Mouse (Mus musculus) ES-Bruce4 (cell line): ENCODE measurements around the gene Gm42420. TPM values are rescaled to one million over a fixed set of nuclear protein-coding genes. Genes with fewer than 3 reads are reported as not detected.

Source experiments
- H3K27ac ChIP-seq: 2 replicates; pipeline ENCODE4 v1.5.1; 2012; ENCODE audit warnings: low read length, inconsistent platforms; ENCODE audit not compliant: insufficient read depth
- H3K27me3 ChIP-seq: 2 replicates; pipeline ENCODE4 v1.6.1; 2012; ENCODE audit warnings: mild to moderate bottlenecking, low read length, inconsistent platforms; ENCODE audit not compliant: control insufficient read depth, poor library complexity, insufficient read depth, severe bottlenecking
- H3K36me3 ChIP-seq: 2 replicates; pipeline ENCODE4 v1.6.1; 2012; ENCODE audit warnings: inconsistent platforms, mild to moderate bottlenecking, low read length, moderate library complexity; ENCODE audit not compliant: control insufficient read depth, poor library complexity, insufficient read depth, severe bottlenecking
- H3K4me1 ChIP-seq: one replicate; pipeline ENCODE4 v1.8.1; 2011; ENCODE audit warnings: low read length; ENCODE audit not compliant: control insufficient read depth, insufficient read depth
- H3K4me3 ChIP-seq: 2 replicates; pipeline ENCODE4 v1.5.1; 2011; ENCODE audit warnings: low read depth, mild to moderate bottlenecking, low read length
- H3K9ac ChIP-seq: 2 replicates; pipeline ENCODE4 v1.6.1; 2012; ENCODE audit warnings: low read depth, mild to moderate bottlenecking, inconsistent platforms; ENCODE audit not compliant: poor library complexity, severe bottlenecking
- H3K9me3 ChIP-seq: replicated peaks from 2 replicates; pipeline ENCODE4 v1.6.1; 2012; ENCODE audit warnings: mild to moderate bottlenecking, low read length, inconsistent platforms; ENCODE audit not compliant: control insufficient read depth, poor library complexity, insufficient read depth, severe bottlenecking
- CTCF ChIP-seq: IDR thresholded peaks from one replicate; pipeline ENCODE4 v1.8.1; 2011; ENCODE audit warnings: low read depth, low read length
- EP300 ChIP-seq: IDR thresholded peaks from 2 replicates; pipeline ENCODE4 v1.6.1; 2011; ENCODE audit warnings: low read depth, low read length; ENCODE audit not compliant: insufficient read depth
- POLR2A ChIP-seq: IDR thresholded peaks from one replicate; pipeline ENCODE4 v1.8.1; 2011; ENCODE audit warnings: low read length; ENCODE audit not compliant: insufficient read depth
- polyA plus RNA-seq: library from polyadenylated mRNA; stranded (reverse); fragments of >200 nt; gene quantifications from 2 replicates; pipeline ENCODE4 v1.2.4, GENCODE M21; 2011; ENCODE audit warnings: low read depth; ENCODE audit not compliant: missing spikeins, insufficient read depth, insufficient read length

Gm42420 gene
- polyA plus RNA-seq, 1 experiment, result not detected

DNA sequence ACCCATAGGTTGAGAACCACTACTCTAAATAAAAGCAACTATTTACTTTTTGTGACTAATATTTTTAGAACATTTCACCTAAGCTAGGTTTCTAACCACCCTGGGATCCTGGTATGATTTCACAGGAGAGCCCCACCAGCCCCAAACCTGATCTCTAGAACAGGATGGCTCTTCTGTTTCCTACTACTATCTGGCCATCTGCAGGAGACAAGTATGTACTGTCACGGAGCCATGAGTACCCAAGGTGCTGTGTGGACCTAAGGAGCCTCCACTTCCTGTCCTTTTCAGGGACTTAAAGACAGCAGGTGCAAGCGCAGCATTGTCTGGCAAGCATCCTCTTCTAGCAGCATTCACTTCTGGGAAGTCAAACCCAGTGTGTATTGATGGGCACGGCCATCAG is 16.3 kb downstream of the Gm42420 start:
- Histone ChIP-seq H3K27ac (no peak overlapping the region), H3K27me3 (no peaks in the 10 kb centered on the region), H3K4me3 (no peak overlapping the region), H3K9ac (no peak overlapping the region), H3K9me3 (no peaks in the 10 kb centered on the region), H3K36me3 (peaks cover 21% of the 10 kb centered on the region), H3K4me1 (no peaks in the 10 kb centered on the region)
- TF ChIP-seq POLR2A, result no peak
- no peak for TF ChIP-seq EP300
- TF ChIP-seq CTCF, result no peak

DNA sequence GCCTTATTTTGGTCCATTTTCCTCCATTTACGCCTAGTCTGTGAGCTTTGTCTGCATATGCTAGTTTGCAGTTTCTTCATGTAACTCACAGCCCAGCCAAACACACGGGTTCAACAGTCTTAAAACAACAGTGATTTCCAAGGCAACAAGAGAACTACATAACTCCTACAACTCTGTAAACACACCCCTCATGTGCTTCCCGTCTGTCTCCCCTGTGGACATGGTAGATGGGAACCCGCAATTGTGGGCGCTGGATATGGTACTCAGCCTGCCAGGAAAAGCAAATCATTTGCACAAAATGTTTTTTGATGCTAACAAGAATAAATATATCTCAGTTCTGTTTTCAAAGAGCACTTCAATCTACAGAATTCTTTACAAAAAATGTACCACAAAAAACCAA is 19.0 kb downstream of the Gm42420 start:
- H3K9ac ChIP-seq, result no peak overlapping the region
- TF ChIP-seq CTCF (no peak), POLR2A (no peak), EP300 (no peak)
- no peaks in the 10 kb centered on the region for H3K27me3 ChIP-seq
- no peaks in the 10 kb centered on the region for H3K4me1 ChIP-seq
- peaks cover 6% of the 10 kb centered on the region for H3K36me3 ChIP-seq
- no peak overlapping the region for H3K4me3 ChIP-seq
- H3K9me3 ChIP-seq, result no peaks in the 10 kb centered on the region
- no peak overlapping the region for H3K27ac ChIP-seq

DNA sequence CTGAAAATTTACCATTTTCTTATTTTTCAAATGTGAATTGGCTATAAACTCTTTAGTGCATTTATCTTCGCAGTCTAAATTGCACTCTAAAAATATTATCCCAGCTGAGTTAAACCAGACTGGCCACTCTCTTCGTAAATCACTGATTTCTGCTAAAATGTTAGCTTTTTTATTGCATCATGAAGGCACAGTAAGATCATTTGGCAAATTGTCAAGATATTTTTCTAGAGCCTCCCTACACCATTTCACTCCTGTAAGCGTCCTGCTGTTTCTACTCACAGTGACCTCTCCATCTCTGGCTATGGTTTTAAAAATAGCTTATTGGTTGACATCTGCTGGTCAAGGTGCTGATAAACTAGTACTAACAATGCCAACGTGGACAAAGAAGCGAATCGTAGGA is 20.5 kb downstream of the Gm42420 start:
- H3K9ac ChIP-seq, result no peak overlapping the region
- H3K9me3 ChIP-seq, result no peaks in the 10 kb centered on the region
- H3K4me3 ChIP-seq, result no peak overlapping the region
- H3K4me1 ChIP-seq, result no peaks in the 10 kb centered on the region
- no peak overlapping the region for H3K27ac ChIP-seq
- H3K27me3 ChIP-seq, result no peaks in the 10 kb centered on the region
- H3K36me3 ChIP-seq, result no peaks in the 10 kb centered on the region; the same call in none of the 2 replicates
- TF ChIP-seq POLR2A (no peak), CTCF (no peak), EP300 (no peak)

DNA sequence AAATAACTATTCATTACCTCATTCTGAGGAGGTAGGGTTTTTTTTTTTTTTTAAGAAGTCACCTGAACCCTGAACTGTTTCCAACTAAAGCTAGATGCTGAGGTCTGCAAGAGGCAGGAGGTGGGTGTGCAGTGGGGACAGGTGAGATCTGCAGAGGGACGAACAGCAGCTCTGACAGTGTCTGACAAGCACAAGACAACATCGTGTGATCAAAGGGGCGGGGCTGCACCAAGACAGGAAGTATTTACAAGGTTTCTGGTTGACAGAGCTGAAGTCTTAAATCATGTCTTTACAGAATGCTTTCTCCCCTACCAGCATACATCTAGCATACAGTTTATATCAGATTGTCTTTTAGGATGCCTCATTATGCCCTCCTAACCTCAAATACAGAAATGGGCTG is 21.3 kb downstream of the Gm42420 start:
- Histone ChIP-seq H3K9me3 (no peaks in the 10 kb centered on the region), H3K27ac (no peak overlapping the region), H3K9ac (no peak overlapping the region), H3K4me1 (no peaks in the 10 kb centered on the region), H3K27me3 (no peaks in the 10 kb centered on the region), H3K36me3 (no peaks in the 10 kb centered on the region; the same call in none of the 2 replicates), H3K4me3 (no peak overlapping the region)
- TF ChIP-seq POLR2A (no peak), CTCF (no peak), EP300 (no peak)

DNA sequence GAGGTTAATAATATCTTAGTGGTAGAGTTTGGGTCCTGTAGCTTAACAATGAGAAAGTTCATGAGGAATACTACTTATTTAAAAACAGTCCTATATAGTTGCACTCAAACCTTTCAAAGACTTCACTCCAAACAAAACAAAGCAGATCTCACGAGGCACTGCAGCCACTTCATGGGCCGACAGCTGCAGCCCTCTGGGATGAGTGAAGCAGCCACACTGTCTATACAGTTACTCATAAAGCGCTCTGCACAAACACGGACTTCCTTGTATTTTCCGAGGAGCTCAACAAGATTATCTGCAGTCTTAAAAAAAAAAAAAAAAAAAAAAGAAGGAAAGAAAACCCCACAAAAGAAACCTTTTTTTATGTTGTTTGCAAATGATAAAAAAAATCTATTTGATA is 21.8 kb downstream of the Gm42420 start:
- H3K9ac ChIP-seq, result no peak overlapping the region
- H3K4me1 ChIP-seq, result no peaks in the 10 kb centered on the region
- H3K9me3 ChIP-seq, result no peaks in the 10 kb centered on the region
- H3K4me3 ChIP-seq, result no peak overlapping the region
- H3K27me3 ChIP-seq, result no peaks in the 10 kb centered on the region
- no peak overlapping the region for H3K27ac ChIP-seq
- no peaks in the 10 kb centered on the region; the same call in none of the 2 replicates for H3K36me3 ChIP-seq
- no peak for TF ChIP-seq EP300
- TF ChIP-seq CTCF, result no peak
- no peak for TF ChIP-seq POLR2A

DNA sequence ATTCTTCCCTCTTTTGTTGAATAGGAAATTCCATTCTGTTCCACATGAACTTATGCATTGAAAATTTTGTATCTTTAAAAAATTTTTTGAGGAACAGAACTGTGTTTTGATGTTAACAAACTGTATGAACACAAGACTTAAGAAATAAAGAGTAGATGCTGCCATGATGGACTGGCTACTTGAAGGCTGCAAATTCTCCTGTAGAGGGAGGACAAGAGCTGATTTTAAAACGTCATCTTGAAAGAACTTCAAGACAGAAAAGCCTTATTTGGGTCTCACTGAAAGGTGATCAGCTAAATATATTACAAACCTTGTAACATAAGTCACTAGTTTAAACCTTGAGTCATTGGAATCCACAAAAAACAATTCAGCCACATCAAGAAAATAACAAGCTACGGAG is 24.7 kb downstream of the Gm42420 start:
- H3K27ac ChIP-seq, result no peak overlapping the region
- H3K9ac ChIP-seq, result no peak overlapping the region
- no peak for TF ChIP-seq POLR2A
- TF ChIP-seq EP300, result no peak
- no peak for TF ChIP-seq CTCF
- H3K27me3 ChIP-seq, result no peaks in the 10 kb centered on the region
- no peaks in the 10 kb centered on the region for H3K4me1 ChIP-seq
- no peaks in the 10 kb centered on the region for H3K9me3 ChIP-seq
- H3K4me3 ChIP-seq, result no peak overlapping the region
- H3K36me3 ChIP-seq, result peaks cover 6% of the 10 kb centered on the region
